Mouse (Mus musculus): Measurements from ENCODE around the gene Chp2. TPM values are rescaled to one million over a fixed set of nuclear protein-coding genes. Genes with fewer than 3 reads are reported as not detected.
"Not testable (repeated sequence)": the region's sequence is repeated elsewhere in the genome, so short reads cannot be mapped to it uniquely, and the experiment has no call there.

Chp2 gene
- polyA plus RNA-seq, 1 experiment from 2014 or later = not detected

DNA sequence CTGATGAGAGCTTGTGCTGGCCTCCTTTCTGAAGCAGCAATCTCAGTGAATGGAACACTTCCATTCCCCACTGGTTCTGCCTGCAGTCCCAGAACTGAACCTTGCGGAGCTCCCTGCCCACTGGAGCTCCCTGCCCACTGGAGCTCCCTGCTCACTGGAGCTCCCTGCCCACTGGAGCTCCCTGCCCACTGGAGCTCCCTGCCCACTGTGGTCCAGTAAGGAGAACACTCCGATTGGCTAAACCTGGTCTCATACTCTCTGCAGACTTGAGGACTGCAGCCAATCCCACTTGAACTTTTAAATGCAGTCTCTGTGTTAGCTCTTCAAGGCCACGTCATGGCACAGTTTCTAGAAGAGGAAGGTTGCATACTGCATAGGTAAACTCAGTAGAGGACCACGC, 7.4 kb downstream of the Chp2 start:
- Histone ChIP-seq H3K4me3 (ENCODE audit: low read depth, low read length) (no peak overlapping the region), H3K4me2 (ENCODE audit: low read depth, low read length) (no peak overlapping the region), H3K27me3 (ENCODE audit: control insufficient read depth, insufficient read depth, low read length) (no peaks in the 10 kb centered on the region), H3K36me3 (replicated peaks; ENCODE audit: control insufficient read depth, insufficient read depth, low read depth, low read length) (no peaks in the 10 kb centered on the region), H3K9me3 (replicated peaks; ENCODE audit: control insufficient read depth, low read length) (no peaks in the 10 kb centered on the region), H3K27ac (replicated peaks; ENCODE audit: low read depth, low read length) (no peak overlapping the region), H3K9ac (replicated peaks; ENCODE audit: low read length) (no peak overlapping the region), H3K4me1 (ENCODE audit: control insufficient read depth, insufficient read depth, low read length) (no peaks in the 10 kb centered on the region)
- DNase-seq (ENCODE audit: low spot score) (no peak), ATAC-seq (replicated peaks; ENCODE audit: insufficient number of reproducible peaks, low FRiP score, low TSS enrichment, low read depth) (no peak)
- 87% methylated on average over 4 of the region's 4 CpGs for WGBS

- no peaks in the 10 kb centered on the region for H3K27me3 ChIP-seq (ENCODE audit: control insufficient read depth, insufficient read depth, low read length)
- H3K9ac ChIP-seq (replicated peaks; ENCODE audit: low read length) = no peak overlapping the region
- no peaks in the 10 kb centered on the region for H3K4me1 ChIP-seq (ENCODE audit: control insufficient read depth, insufficient read depth, low read length)
- WGBS = 45% methylated on average over 3 of the region's 3 CpGs
- H3K4me2 ChIP-seq (ENCODE audit: low read depth, low read length) = no peak overlapping the region
- DNase-seq (ENCODE audit: low spot score) (no peak), ATAC-seq (replicated peaks; ENCODE audit: insufficient number of reproducible peaks, low FRiP score, low TSS enrichment, low read depth) (no peak)
- no peaks in the 10 kb centered on the region for H3K9me3 ChIP-seq (replicated peaks; ENCODE audit: control insufficient read depth, low read length)
- H3K27ac ChIP-seq (replicated peaks; ENCODE audit: low read depth, low read length) = no peak overlapping the region
- H3K36me3 ChIP-seq (replicated peaks; ENCODE audit: control insufficient read depth, insufficient read depth, low read depth, low read length) = no peaks in the 10 kb centered on the region
- H3K4me3 ChIP-seq (ENCODE audit: low read depth, low read length) = no peak overlapping the region
Measured at GRCm38 (mm10) chr7:122229306-122229705, 10.0 kb downstream of the Chp2 start.

DNA sequence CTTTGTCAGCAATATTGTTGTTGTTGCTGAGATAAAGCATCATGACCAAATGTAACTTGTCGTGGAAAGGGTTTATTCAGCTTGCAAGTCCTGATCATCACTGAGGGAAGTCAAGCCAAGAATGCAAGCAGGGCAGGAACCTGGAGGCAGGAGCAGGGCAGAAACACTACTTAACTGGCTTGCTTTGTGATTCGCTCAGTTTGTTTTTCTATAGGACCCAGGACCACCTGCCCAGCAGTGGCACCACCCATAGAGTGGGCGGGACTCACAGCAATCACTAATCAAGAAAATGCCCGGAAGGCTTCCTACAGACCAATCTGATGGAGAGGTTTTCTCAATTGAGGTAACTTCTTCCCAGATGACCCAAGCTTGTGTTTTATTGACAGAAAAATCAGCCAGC, 10.6 kb downstream of the Chp2 start:
- Histone ChIP-seq H3K27me3 (ENCODE audit: control insufficient read depth, insufficient read depth, low read length) (no peaks in the 10 kb centered on the region), H3K4me2 (ENCODE audit: low read depth, low read length) (no peak overlapping the region), H3K4me1 (ENCODE audit: control insufficient read depth, insufficient read depth, low read length) (no peaks in the 10 kb centered on the region), H3K9me3 (replicated peaks; ENCODE audit: control insufficient read depth, low read length) (no peaks in the 10 kb centered on the region), H3K9ac (replicated peaks; ENCODE audit: low read length) (no peak overlapping the region), H3K36me3 (replicated peaks; ENCODE audit: control insufficient read depth, insufficient read depth, low read depth, low read length) (no peaks in the 10 kb centered on the region), H3K27ac (replicated peaks; ENCODE audit: low read depth, low read length) (no peak overlapping the region), H3K4me3 (ENCODE audit: low read depth, low read length) (no peak overlapping the region)
- ATAC-seq (replicated peaks; ENCODE audit: insufficient number of reproducible peaks, low FRiP score, low TSS enrichment, low read depth) (no peak), DNase-seq (ENCODE audit: low spot score) (no peak)
- WGBS = 75% methylated on average over 4 of the region's 4 CpGs

GRCm38 (mm10) chr7:122230866-122231265, 11.6 kb downstream of the Chp2 start:
- Histone ChIP-seq H3K4me2 (ENCODE audit: low read depth, low read length) (no peak overlapping the region), H3K9me3 (replicated peaks; ENCODE audit: control insufficient read depth, low read length) (no peaks in the 10 kb centered on the region), H3K4me3 (ENCODE audit: low read depth, low read length) (no peak overlapping the region), H3K9ac (replicated peaks; ENCODE audit: low read length) (no peak overlapping the region), H3K36me3 (replicated peaks; ENCODE audit: control insufficient read depth, insufficient read depth, low read depth, low read length) (no peaks in the 10 kb centered on the region), H3K27me3 (ENCODE audit: control insufficient read depth, insufficient read depth, low read length) (no peaks in the 10 kb centered on the region), H3K4me1 (ENCODE audit: control insufficient read depth, insufficient read depth, low read length) (no peaks in the 10 kb centered on the region), H3K27ac (replicated peaks; ENCODE audit: low read depth, low read length) (no peak overlapping the region)
- 82% methylated on average over 4 of the region's 4 CpGs for WGBS
- ATAC-seq (replicated peaks; ENCODE audit: insufficient number of reproducible peaks, low FRiP score, low TSS enrichment, low read depth) (no peak), DNase-seq (ENCODE audit: low spot score) (no peak)

DNA sequence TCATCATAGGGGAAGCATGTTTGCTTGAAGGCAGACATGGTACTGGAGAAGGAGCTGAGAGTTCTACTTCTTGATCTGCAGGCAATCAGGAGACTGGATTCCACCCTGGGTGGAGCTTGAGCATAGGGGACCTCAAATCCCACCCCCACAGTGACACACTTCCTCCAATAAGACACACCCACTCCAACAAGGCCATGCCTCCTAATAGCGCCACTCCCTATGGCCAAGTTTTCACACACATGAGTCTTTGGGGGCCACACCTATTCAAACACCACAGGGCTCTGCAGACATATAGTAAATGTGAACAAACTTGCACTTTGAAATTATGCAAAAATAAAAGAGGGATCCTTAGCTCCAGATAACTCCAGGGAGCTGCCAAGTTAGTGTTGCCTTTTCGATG, 19.6 kb downstream of the Chp2 start:
- Histone ChIP-seq H3K9ac (replicated peaks; ENCODE audit: low read length) (no peak overlapping the region), H3K4me2 (ENCODE audit: low read depth, low read length) (no peak overlapping the region), H3K27ac (replicated peaks; ENCODE audit: low read depth, low read length) (no peak overlapping the region), H3K36me3 (replicated peaks; ENCODE audit: control insufficient read depth, insufficient read depth, low read depth, low read length) (no peaks in the 10 kb centered on the region), H3K27me3 (ENCODE audit: control insufficient read depth, insufficient read depth, low read length) (no peaks in the 10 kb centered on the region), H3K4me3 (ENCODE audit: low read depth, low read length) (no peak overlapping the region), H3K4me1 (ENCODE audit: control insufficient read depth, insufficient read depth, low read length) (no peaks in the 10 kb centered on the region), H3K9me3 (replicated peaks; ENCODE audit: control insufficient read depth, low read length) (no peaks in the 10 kb centered on the region)
- WGBS = 92% methylated on average over 2 of the region's 2 CpGs
- DNase-seq (ENCODE audit: low spot score) (no peak), ATAC-seq (replicated peaks; ENCODE audit: insufficient number of reproducible peaks, low FRiP score, low TSS enrichment, low read depth) (no peak)

- H3K9me3 ChIP-seq (replicated peaks; ENCODE audit: control insufficient read depth, low read length) = no peaks in the 10 kb centered on the region
- WGBS = 78% methylated on average over 6 of the region's 6 CpGs
- DNase-seq (ENCODE audit: low spot score) (no peak), ATAC-seq (replicated peaks; ENCODE audit: insufficient number of reproducible peaks, low FRiP score, low TSS enrichment, low read depth) (no peak)
- no peak overlapping the region for H3K4me2 ChIP-seq (ENCODE audit: low read depth, low read length)
- H3K27ac ChIP-seq (replicated peaks; ENCODE audit: low read depth, low read length) = no peak overlapping the region
- H3K27me3 ChIP-seq (ENCODE audit: control insufficient read depth, insufficient read depth, low read length) = no peaks in the 10 kb centered on the region
- no peaks in the 10 kb centered on the region for H3K36me3 ChIP-seq (replicated peaks; ENCODE audit: control insufficient read depth, insufficient read depth, low read depth, low read length)
- no peak overlapping the region for H3K9ac ChIP-seq (replicated peaks; ENCODE audit: low read length)
- no peaks in the 10 kb centered on the region for H3K4me1 ChIP-seq (ENCODE audit: control insufficient read depth, insufficient read depth, low read length)
- H3K4me3 ChIP-seq (ENCODE audit: low read depth, low read length) = no peak overlapping the region
Measured at GRCm38 (mm10) chr7:122240413-122241119, 21.3 kb downstream of the Chp2 start.

DNA sequence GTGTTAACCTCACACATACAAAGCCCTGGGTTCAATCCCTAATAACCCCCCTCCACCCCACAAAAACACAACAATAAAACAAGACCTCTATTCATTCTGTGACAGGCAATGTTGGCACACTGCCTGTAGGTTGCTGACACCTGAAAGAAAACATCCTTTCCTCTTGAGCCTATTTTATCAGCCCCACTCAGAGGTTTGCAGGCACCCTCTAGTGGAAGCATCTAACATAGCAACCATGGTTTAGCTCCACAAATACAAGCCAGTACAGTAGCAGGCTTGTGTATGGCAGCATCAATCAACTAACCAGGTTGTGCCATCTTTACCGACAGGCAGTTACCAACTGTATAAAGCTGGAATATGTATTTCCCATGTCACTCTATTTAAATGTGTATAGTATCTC, 23.0 kb downstream of the Chp2 start:
- Histone ChIP-seq H3K9me3 (replicated peaks; ENCODE audit: control insufficient read depth, low read length) (no peaks in the 10 kb centered on the region), H3K27me3 (ENCODE audit: control insufficient read depth, insufficient read depth, low read length) (no peaks in the 10 kb centered on the region), H3K36me3 (replicated peaks; ENCODE audit: control insufficient read depth, insufficient read depth, low read depth, low read length) (no peaks in the 10 kb centered on the region), H3K4me2 (ENCODE audit: low read depth, low read length) (no peak overlapping the region), H3K4me3 (ENCODE audit: low read depth, low read length) (no peak overlapping the region), H3K4me1 (ENCODE audit: control insufficient read depth, insufficient read depth, low read length) (no peaks in the 10 kb centered on the region), H3K27ac (replicated peaks; ENCODE audit: low read depth, low read length) (no peak overlapping the region), H3K9ac (replicated peaks; ENCODE audit: low read length) (no peak overlapping the region)
- 45% methylated on average over 1 of the region's 1 CpGs for WGBS
- ATAC-seq (replicated peaks; ENCODE audit: insufficient number of reproducible peaks, low FRiP score, low TSS enrichment, low read depth) (no peak), DNase-seq (ENCODE audit: low spot score) (peak; percentile 66)

DNA sequence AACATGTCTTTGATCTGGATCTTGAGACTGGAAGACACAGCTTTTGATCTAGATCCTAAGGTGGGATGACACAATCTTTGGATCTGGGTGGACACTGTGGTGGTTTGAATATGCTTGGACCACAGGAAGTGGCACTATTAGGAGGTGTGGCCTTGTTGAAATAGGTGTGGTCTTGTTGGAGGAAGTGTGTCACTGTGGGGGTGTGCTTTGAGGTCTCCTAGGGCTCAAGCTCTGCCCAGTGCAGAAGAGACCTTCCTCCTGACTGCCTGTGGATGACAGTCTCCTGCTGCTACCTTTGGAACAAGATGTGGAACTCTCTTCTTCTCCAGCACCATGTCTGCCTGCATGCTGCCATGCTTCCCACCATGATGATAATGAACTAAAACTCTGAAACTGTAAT, 23.4 kb downstream of the Chp2 start:
- not testable (repeated sequence) for H3K4me2 ChIP-seq (ENCODE audit: low read depth, low read length); H3K27ac ChIP-seq (replicated peaks; ENCODE audit: low read depth, low read length); DNase-seq (ENCODE audit: low spot score); H3K9me3 ChIP-seq (replicated peaks; ENCODE audit: control insufficient read depth, low read length); H3K27me3 ChIP-seq (ENCODE audit: control insufficient read depth, insufficient read depth, low read length); H3K4me3 ChIP-seq (ENCODE audit: low read depth, low read length); H3K9ac ChIP-seq (replicated peaks; ENCODE audit: low read length); H3K4me1 ChIP-seq (ENCODE audit: control insufficient read depth, insufficient read depth, low read length); H3K36me3 ChIP-seq (replicated peaks; ENCODE audit: control insufficient read depth, insufficient read depth, low read depth, low read length); ATAC-seq (replicated peaks; ENCODE audit: insufficient number of reproducible peaks, low FRiP score, low TSS enrichment, low read depth)
